Mouse (Mus musculus): Measurements from ENCODE around the gene Amd1. TPM values are rescaled to one million over a fixed set of nuclear protein-coding genes. Genes with fewer than 3 reads are reported as not detected.

The Amd1 gene
- polyA plus RNA-seq, 1 experiment from 2014 or later: 77.6 TPM

- H3K27ac ChIP-seq (ENCODE audit: low read depth): no peak overlapping the region
- 93% methylated on average over 3 of the region's 3 CpGs for WGBS
- H3K9ac ChIP-seq (ENCODE audit: low read length): no peak overlapping the region
- no peak overlapping the region for H3K4me2 ChIP-seq (ENCODE audit: low read length)
- ATAC-seq (replicated peaks; ENCODE audit: low FRiP score, low TSS enrichment, low read depth) (no peak), DNase-seq (ENCODE audit: low spot score) (no peak)
- no peak overlapping the region for H3K4me3 ChIP-seq (ENCODE audit: low read depth, low read length)
- no peaks in the 10 kb centered on the region for H3K27me3 ChIP-seq (replicated peaks; ENCODE audit: control insufficient read depth, insufficient read depth, low read length)
- H3K4me1 ChIP-seq (replicated peaks; ENCODE audit: control insufficient read depth, insufficient read depth, low read length): no peaks in the 10 kb centered on the region
- no peaks in the 10 kb centered on the region for H3K9me3 ChIP-seq (ENCODE audit: control insufficient read depth, low read length)
- peaks cover 27% of the 10 kb centered on the region for H3K36me3 ChIP-seq (ENCODE audit: control insufficient read depth, insufficient read depth, low read length)
Measured at GRCm38 (mm10) chr10:40284997-40285396, 17.0 kb downstream of the Amd1 start.

- ATAC-seq (replicated peaks; ENCODE audit: low FRiP score, low TSS enrichment, low read depth) (0 out of 2 replicates have a peak, but pooled peaks have one; percentile 51), DNase-seq (ENCODE audit: low spot score) (no peak)
- H3K4me1 ChIP-seq (replicated peaks; ENCODE audit: control insufficient read depth, insufficient read depth, low read length): no peaks in the 10 kb centered on the region
- H3K4me2 ChIP-seq (ENCODE audit: low read length): no peak overlapping the region
- WGBS: 84% methylated on average over 10 of the region's 10 CpGs
- no peaks in the 10 kb centered on the region for H3K27me3 ChIP-seq (replicated peaks; ENCODE audit: control insufficient read depth, insufficient read depth, low read length)
- no peaks in the 10 kb centered on the region for H3K9me3 ChIP-seq (ENCODE audit: control insufficient read depth, low read length)
- no peak overlapping the region for H3K4me3 ChIP-seq (ENCODE audit: low read depth, low read length)
- H3K9ac ChIP-seq (ENCODE audit: low read length): no peak overlapping the region
- no peak overlapping the region for H3K27ac ChIP-seq (ENCODE audit: low read depth)
- H3K36me3 ChIP-seq (ENCODE audit: control insufficient read depth, insufficient read depth, low read length): peaks cover 22% of the 10 kb centered on the region
Measured at GRCm38 (mm10) chr10:40284179-40284831, 17.7 kb downstream of the Amd1 start.

- no peak overlapping the region for H3K9ac ChIP-seq (ENCODE audit: low read length)
- no peaks in the 10 kb centered on the region for H3K27me3 ChIP-seq (replicated peaks; ENCODE audit: control insufficient read depth, insufficient read depth, low read length)
- no peak for ATAC-seq (replicated peaks; ENCODE audit: low FRiP score, low TSS enrichment, low read depth)
- no peak for DNase-seq (ENCODE audit: low spot score)
- WGBS: 95% methylated on average over 9 of the region's 9 CpGs
- no peak overlapping the region for H3K27ac ChIP-seq (ENCODE audit: low read depth)
- H3K4me1 ChIP-seq (replicated peaks; ENCODE audit: control insufficient read depth, insufficient read depth, low read length): no peaks in the 10 kb centered on the region
- no peaks in the 10 kb centered on the region for H3K9me3 ChIP-seq (ENCODE audit: control insufficient read depth, low read length)
- peaks cover 20% of the 10 kb centered on the region for H3K36me3 ChIP-seq (ENCODE audit: control insufficient read depth, insufficient read depth, low read length)
- H3K4me2 ChIP-seq (ENCODE audit: low read length): no peak overlapping the region
- H3K4me3 ChIP-seq (ENCODE audit: low read depth, low read length): no peak overlapping the region
Measured at GRCm38 (mm10) chr10:40283636-40284035, 18.4 kb downstream of the Amd1 start.

- no peak for ATAC-seq (replicated peaks; ENCODE audit: low FRiP score, low TSS enrichment, low read depth)
- WGBS: 94% methylated on average over 2 of the region's 2 CpGs
- H3K9ac ChIP-seq (ENCODE audit: low read length): no peak overlapping the region
Measured at GRCm38 (mm10) chr10:40281565-40281964, 20.4 kb downstream of the Amd1 start.

GRCm38 (mm10) chr10:40278317-40278716 lies 23.7 kb downstream of the Amd1 start:
- H3K36me3 ChIP-seq (ENCODE audit: control insufficient read depth, insufficient read depth, low read length): no peaks in the 10 kb centered on the region
- no peak overlapping the region for H3K9ac ChIP-seq (ENCODE audit: low read length)
- H3K4me3 ChIP-seq (ENCODE audit: low read depth, low read length): no peak overlapping the region
- WGBS: 62% methylated on average over 5 of the region's 5 CpGs
- H3K27me3 ChIP-seq (replicated peaks; ENCODE audit: control insufficient read depth, insufficient read depth, low read length): no peaks in the 10 kb centered on the region
- ATAC-seq (replicated peaks; ENCODE audit: low FRiP score, low TSS enrichment, low read depth) (no peak), DNase-seq (ENCODE audit: low spot score) (no peak)
- H3K4me1 ChIP-seq (replicated peaks; ENCODE audit: control insufficient read depth, insufficient read depth, low read length): no peaks in the 10 kb centered on the region
- H3K4me2 ChIP-seq (ENCODE audit: low read length): no peak overlapping the region
- no peaks in the 10 kb centered on the region for H3K9me3 ChIP-seq (ENCODE audit: control insufficient read depth, low read length)
- H3K27ac ChIP-seq (ENCODE audit: low read depth): no peak overlapping the region

More at GRCm38 (mm10) chr10:40281565-40281964, 20.4 kb downstream of the Amd1 start:
- Histone ChIP-seq H3K36me3 (ENCODE audit: control insufficient read depth, insufficient read depth, low read length) (peaks cover 13% of the 10 kb centered on the region), H3K4me1 (replicated peaks; ENCODE audit: control insufficient read depth, insufficient read depth, low read length) (no peaks in the 10 kb centered on the region), H3K27ac (ENCODE audit: low read depth) (no peak overlapping the region), H3K9me3 (ENCODE audit: control insufficient read depth, low read length) (no peaks in the 10 kb centered on the region), H3K27me3 (replicated peaks; ENCODE audit: control insufficient read depth, insufficient read depth, low read length) (no peaks in the 10 kb centered on the region), H3K4me2 (ENCODE audit: low read length) (no peak overlapping the region), H3K4me3 (ENCODE audit: low read depth, low read length) (no peak overlapping the region)
- no peak for DNase-seq (ENCODE audit: low spot score)

- ATAC-seq (replicated peaks; ENCODE audit: low FRiP score, low TSS enrichment, low read depth) (no peak), DNase-seq (ENCODE audit: low spot score) (no peak)
- H3K9ac ChIP-seq (ENCODE audit: low read length): no peak overlapping the region
- H3K9me3 ChIP-seq (ENCODE audit: control insufficient read depth, low read length): no peaks in the 10 kb centered on the region
- no peaks in the 10 kb centered on the region for H3K27me3 ChIP-seq (replicated peaks; ENCODE audit: control insufficient read depth, insufficient read depth, low read length)
- no peaks in the 10 kb centered on the region for H3K4me1 ChIP-seq (replicated peaks; ENCODE audit: control insufficient read depth, insufficient read depth, low read length)
- H3K27ac ChIP-seq (ENCODE audit: low read depth): no peak overlapping the region
- 69% methylated on average over 7 of the region's 7 CpGs for WGBS
- no peak overlapping the region for H3K4me3 ChIP-seq (ENCODE audit: low read depth, low read length)
- H3K4me2 ChIP-seq (ENCODE audit: low read length): no peak overlapping the region
- H3K36me3 ChIP-seq (ENCODE audit: control insufficient read depth, insufficient read depth, low read length): no peaks in the 10 kb centered on the region
Measured at GRCm38 (mm10) chr10:40275991-40276390, 26.0 kb downstream of the Amd1 start.

GRCm38 (mm10) chr10:40273938-40274337 lies 28.0 kb downstream of the Amd1 start:
- Histone ChIP-seq H3K27me3 (replicated peaks; ENCODE audit: control insufficient read depth, insufficient read depth, low read length) (no peaks in the 10 kb centered on the region), H3K36me3 (ENCODE audit: control insufficient read depth, insufficient read depth, low read length) (no peaks in the 10 kb centered on the region), H3K4me3 (ENCODE audit: low read depth, low read length) (no peak overlapping the region), H3K4me1 (replicated peaks; ENCODE audit: control insufficient read depth, insufficient read depth, low read length) (no peaks in the 10 kb centered on the region), H3K4me2 (ENCODE audit: low read length) (no peak overlapping the region), H3K27ac (ENCODE audit: low read depth) (no peak overlapping the region), H3K9me3 (ENCODE audit: control insufficient read depth, low read length) (no peaks in the 10 kb centered on the region), H3K9ac (ENCODE audit: low read length) (no peak overlapping the region)
- no peak for DNase-seq (ENCODE audit: low spot score)
- no peak for ATAC-seq (replicated peaks; ENCODE audit: low FRiP score, low TSS enrichment, low read depth)
- WGBS: 80% methylated on average over 5 of the region's 5 CpGs

- Histone ChIP-seq H3K9me3 (ENCODE audit: control insufficient read depth, low read length) (no peaks in the 10 kb centered on the region), H3K27me3 (replicated peaks; ENCODE audit: control insufficient read depth, insufficient read depth, low read length) (no peaks in the 10 kb centered on the region), H3K36me3 (ENCODE audit: control insufficient read depth, insufficient read depth, low read length) (no peaks in the 10 kb centered on the region), H3K4me3 (ENCODE audit: low read depth, low read length) (no peak overlapping the region), H3K9ac (ENCODE audit: low read length) (no peak overlapping the region), H3K4me1 (replicated peaks; ENCODE audit: control insufficient read depth, insufficient read depth, low read length) (no peaks in the 10 kb centered on the region), H3K27ac (ENCODE audit: low read depth) (no peak overlapping the region), H3K4me2 (ENCODE audit: low read length) (no peak overlapping the region)
- ATAC-seq (replicated peaks; ENCODE audit: low FRiP score, low TSS enrichment, low read depth) (no peak), DNase-seq (ENCODE audit: low spot score) (no peak)
- 85% methylated on average over 3 of the region's 3 CpGs for WGBS
Measured at GRCm38 (mm10) chr10:40271216-40271615, 30.8 kb downstream of the Amd1 start.

- 79% methylated on average over 3 of the region's 3 CpGs for WGBS
- no peaks in the 10 kb centered on the region for H3K36me3 ChIP-seq (ENCODE audit: control insufficient read depth, insufficient read depth, low read length)
- no peak overlapping the region for H3K4me3 ChIP-seq (ENCODE audit: low read depth, low read length)
- DNase-seq (ENCODE audit: low spot score): no peak
- no peak overlapping the region for H3K9ac ChIP-seq (ENCODE audit: low read length)
- no peaks in the 10 kb centered on the region for H3K4me1 ChIP-seq (replicated peaks; ENCODE audit: control insufficient read depth, insufficient read depth, low read length)
- no peaks in the 10 kb centered on the region for H3K27me3 ChIP-seq (replicated peaks; ENCODE audit: control insufficient read depth, insufficient read depth, low read length)
- no peak for ATAC-seq (replicated peaks; ENCODE audit: low FRiP score, low TSS enrichment, low read depth)
- no peak overlapping the region for H3K27ac ChIP-seq (ENCODE audit: low read depth)
- H3K4me2 ChIP-seq (ENCODE audit: low read length): no peak overlapping the region
- 0 out of 2 replicates have a peak, but pooled peaks cover 2% of the 10 kb centered on the region for H3K9me3 ChIP-seq (ENCODE audit: control insufficient read depth, low read length)
Measured at GRCm38 (mm10) chr10:40264920-40265319, 37.1 kb downstream of the Amd1 start.
